Mouse (Mus musculus): ENCODE data around the gene Cyp39a1.

Cyp39a1 gene

GRCm38 (mm10) chr17:43788222-43788621, 121.0 kb downstream of the Cyp39a1 start:
- DNase-seq (ENCODE audit: low spot score): no peak

GRCm38 (mm10) chr17:43789376-43789775, 122.2 kb downstream of the Cyp39a1 start:
- DNase-seq (ENCODE audit: low spot score): no peak

GRCm38 (mm10) chr17:43791751-43792150, 124.5 kb downstream of the Cyp39a1 start:
- DNase-seq (ENCODE audit: low spot score): no peak

GRCm38 (mm10) chr17:43794731-43795280, 127.6 kb downstream of the Cyp39a1 start:
- DNase-seq (ENCODE audit: low spot score): no peak
